Mouse (Mus musculus): ENCODE data around the gene Cd63.

DNA sequence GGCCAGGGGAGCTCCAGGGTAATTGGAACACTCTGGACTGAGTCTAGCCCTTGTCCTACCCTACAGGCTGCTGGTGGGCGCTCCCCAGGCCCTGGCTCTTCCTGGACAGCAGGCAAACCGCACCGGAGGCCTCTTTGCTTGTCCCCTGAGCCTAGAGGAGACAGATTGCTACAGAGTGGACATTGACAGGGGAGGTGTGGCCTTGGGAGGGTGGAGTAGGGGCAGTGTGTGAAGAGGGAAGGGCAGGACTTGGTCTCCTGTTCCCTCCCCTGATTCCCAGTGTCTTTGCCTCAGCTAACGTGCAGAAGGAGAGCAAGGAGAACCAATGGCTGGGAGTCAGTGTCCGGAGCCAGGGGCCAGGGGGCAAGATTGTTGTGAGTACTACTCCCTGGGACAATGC is 38.2 kb downstream of the Cd63 start:
- no peak for TF ChIP-seq CTCF (IDR thresholded peaks at IDR 0.05; ENCODE audit: insufficient read depth, low read length)
- TF ChIP-seq POLR2A (IDR thresholded peaks at IDR 0.05; ENCODE audit: borderline replicate concordance, extremely low read depth, low read depth, low read length), result no peak

Data from lung, adult 2 months (tissue).